Mouse (Mus musculus) spleen, adult 18-20 months (tissue): Measurements from ENCODE around the gene Olfr671.
"Not testable (repeated sequence)": the region's sequence is repeated elsewhere in the genome, so short reads cannot be mapped to it uniquely, and the experiment has no call there.

Experiments
- DNase-seq, 2 experiments: peaks; one replicate each; pipeline ENCODE4 v3.0.0; 2022; ENCODE audit warnings: mixed read lengths in 2 of 2

The Olfr671 gene

GRCm38 (mm10) chr7:104979026-104979425 lies at the start of gene Olfr671:
Gene Olfr671, minus strand, starts transcription at chr7:104979126.
- DNase-seq: no peak

- DNase-seq: no peak
These were observed 49.4 kb upstream of the Olfr671 start, which contains the start of gene Olfr675 for GRCm38 (mm10) chr7:105028360-105028759. Gene Olfr675, minus strand, starts transcription at chr7:105028460.

- DNase-seq: no peak
These were observed 43.6 kb upstream of the Olfr671 start for GRCm38 (mm10) chr7:105022530-105022929.

GRCm38 (mm10) chr7:105001929-105002328 lies 23.0 kb upstream of the Olfr671 start, which contains the start of gene Olfr672:
Gene Olfr672, minus strand, starts transcription at chr7:105002029.
- no peak for DNase-seq

- DNase-seq: not testable (repeated sequence)
These were observed 6.4 kb downstream of the Olfr671 start for GRCm38 (mm10) chr7:104972507-104972906.

GRCm38 (mm10) chr7:104962520-104962919 lies 16.4 kb downstream of the Olfr671 start, which contains the start of gene Olfr670:
Gene Olfr670, minus strand, starts transcription at chr7:104962620.
- no peak for DNase-seq

GRCm38 (mm10) chr7:104950234-104950633 lies 28.7 kb downstream of the Olfr671 start:
- not testable (repeated sequence) for DNase-seq

GRCm38 (mm10) chr7:104933940-104934339 lies 45.0 kb downstream of the Olfr671 start, which contains the start of gene Olfr669:
Gene Olfr669, plus strand, starts transcription at chr7:104934240.
- no peak for DNase-seq

- DNase-seq: no peak
These were observed 51.0 kb downstream of the Olfr671 start, which contains the start of gene Olfr668 for GRCm38 (mm10) chr7:104927957-104928356. Gene Olfr668, minus strand, starts transcription at chr7:104928057.
